Mouse (Mus musculus): Measurements from ENCODE around the gene Ak3. TPM values are rescaled to one million over a fixed set of nuclear protein-coding genes. Genes with fewer than 3 reads are reported as not detected.
"Not testable (repeated sequence)": the region's sequence is repeated elsewhere in the genome, so short reads cannot be mapped to it uniquely, and the experiment has no call there.

Ak3 gene
- polyA plus RNA-seq, 1 experiment from 2014 or later = 83.8 TPM

- Histone ChIP-seq H3K9me3 (ENCODE audit: control insufficient read depth, low read length) (no peaks in the 10 kb centered on the region), H3K4me1 (replicated peaks; ENCODE audit: control insufficient read depth, insufficient read depth, low read length) (no peaks in the 10 kb centered on the region), H3K27ac (ENCODE audit: low read depth, low read length) (no peak overlapping the region), H3K27me3 (ENCODE audit: control insufficient read depth, insufficient read depth, low read length) (no peaks in the 10 kb centered on the region), H3K4me3 (ENCODE audit: low read depth, low read length) (no peak overlapping the region), H3K9ac (ENCODE audit: low read length) (no peak overlapping the region), H3K36me3 (ENCODE audit: control insufficient read depth, insufficient read depth, low read length) (peaks cover 4% of the 10 kb centered on the region; the same call in 1 of the 2 replicates), H3K4me2 (ENCODE audit: low read depth, low read length, severe bottlenecking) (no peak overlapping the region)
- no peak for DNase-seq (ENCODE audit: low spot score)
- WGBS = 94% methylated on average over 5 of the region's 5 CpGs
- no peak for ATAC-seq (replicated peaks; ENCODE audit: low FRiP score)
Measured at GRCm38 (mm10) chr19:29016204-29016765, 31.5 kb downstream of the Ak3 start.

DNA sequence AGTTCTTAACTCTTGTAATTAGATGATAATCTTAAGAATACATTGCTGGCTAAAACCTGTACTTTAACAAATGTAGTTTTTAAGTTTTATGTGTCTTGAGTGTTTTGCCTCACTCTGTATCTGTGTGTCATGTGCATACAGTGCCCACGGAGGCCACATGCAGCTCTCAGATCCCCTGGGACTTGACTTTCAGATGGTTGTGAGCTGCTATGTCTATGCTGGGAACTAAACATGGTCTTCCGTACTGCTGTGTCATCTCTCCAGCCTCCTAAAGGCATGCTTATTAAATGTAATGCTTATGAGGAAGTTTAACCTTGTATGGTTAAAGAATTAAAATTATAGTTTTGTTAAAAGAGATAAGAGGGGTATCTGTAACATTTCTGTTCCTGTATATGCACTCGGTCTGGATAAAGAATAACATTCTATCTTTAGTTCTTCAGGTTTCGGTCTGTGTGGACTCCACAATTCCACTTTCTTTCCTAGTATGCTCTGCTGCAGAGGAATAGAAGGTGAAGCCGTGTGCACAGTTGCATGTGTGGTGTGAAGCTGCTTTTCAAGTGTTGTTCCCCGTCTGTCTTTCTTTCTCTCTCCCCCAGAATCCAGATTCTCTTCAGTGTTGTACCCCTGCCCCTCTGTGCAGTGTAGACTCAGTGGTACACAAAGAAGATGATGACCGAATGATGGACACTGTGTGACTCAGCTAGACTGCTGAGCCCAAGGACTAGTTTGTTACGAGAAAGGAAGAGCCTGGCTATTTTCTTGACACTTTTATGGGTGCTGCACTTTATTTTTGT, 32.2 kb downstream of the Ak3 start:
- no peak for DNase-seq (ENCODE audit: low spot score)
- Histone ChIP-seq H3K27ac (ENCODE audit: low read depth, low read length) (no peak overlapping the region), H3K4me1 (replicated peaks; ENCODE audit: control insufficient read depth, insufficient read depth, low read length) (no peaks in the 10 kb centered on the region), H3K9ac (ENCODE audit: low read length) (no peak overlapping the region), H3K4me3 (ENCODE audit: low read depth, low read length) (no peak overlapping the region), H3K36me3 (ENCODE audit: control insufficient read depth, insufficient read depth, low read length) (peaks cover 4% of the 10 kb centered on the region; the same call in 1 of the 2 replicates), H3K9me3 (ENCODE audit: control insufficient read depth, low read length) (no peaks in the 10 kb centered on the region), H3K27me3 (ENCODE audit: control insufficient read depth, insufficient read depth, low read length) (no peaks in the 10 kb centered on the region), H3K4me2 (ENCODE audit: low read depth, low read length, severe bottlenecking) (no peak overlapping the region)
- ATAC-seq (replicated peaks; ENCODE audit: low FRiP score) = no peak
- 87% methylated on average over 8 of the region's 8 CpGs for WGBS

- H3K4me3 ChIP-seq (ENCODE audit: low read depth, low read length) = no peak overlapping the region
- no peaks in the 10 kb centered on the region for H3K27me3 ChIP-seq (ENCODE audit: control insufficient read depth, insufficient read depth, low read length)
- no peaks in the 10 kb centered on the region for H3K4me1 ChIP-seq (replicated peaks; ENCODE audit: control insufficient read depth, insufficient read depth, low read length)
- H3K4me2 ChIP-seq (ENCODE audit: low read depth, low read length, severe bottlenecking) = no peak overlapping the region
- peaks cover 4% of the 10 kb centered on the region; the same call in 1 of the 2 replicates for H3K36me3 ChIP-seq (ENCODE audit: control insufficient read depth, insufficient read depth, low read length)
- ATAC-seq (replicated peaks; ENCODE audit: low FRiP score) (no peak), DNase-seq (ENCODE audit: low spot score) (no peak)
- no peak overlapping the region for H3K27ac ChIP-seq (ENCODE audit: low read depth, low read length)
- 90% methylated on average over 5 of the region's 5 CpGs for WGBS
- H3K9me3 ChIP-seq (ENCODE audit: control insufficient read depth, low read length) = no peaks in the 10 kb centered on the region
- H3K9ac ChIP-seq (ENCODE audit: low read length) = no peak overlapping the region
Measured at GRCm38 (mm10) chr19:29014466-29015055, 33.2 kb downstream of the Ak3 start.

DNA sequence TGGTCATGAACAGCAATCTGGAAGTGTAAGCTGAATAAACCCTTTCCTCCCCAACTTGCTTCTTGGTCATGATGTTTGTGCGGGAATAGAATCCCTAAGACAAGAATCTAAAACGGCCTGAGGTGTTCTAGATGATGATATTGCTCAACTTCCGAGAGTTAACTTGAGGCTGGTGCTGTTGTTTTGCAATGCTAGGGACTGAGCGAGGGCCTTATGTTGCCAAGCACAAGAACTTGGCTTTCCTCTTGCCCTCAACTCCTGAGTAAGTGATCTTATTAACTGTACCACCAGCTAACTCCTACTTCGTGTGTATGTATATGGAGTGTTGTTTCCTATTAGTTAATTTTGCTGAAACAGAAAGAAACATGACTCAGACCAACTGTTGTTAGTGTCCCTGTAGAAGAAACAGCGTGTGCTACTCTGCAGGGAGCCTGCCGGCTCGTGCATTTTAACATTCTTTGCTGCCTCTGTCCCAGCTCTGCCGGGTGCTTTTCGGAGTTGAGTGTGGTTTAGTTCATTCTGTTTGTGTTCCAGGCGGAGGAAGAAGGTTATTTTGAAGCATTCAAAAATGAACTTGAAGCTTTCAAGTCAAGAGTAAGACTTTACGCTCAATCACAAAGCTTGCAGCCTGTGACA, 36.3 kb downstream of the Ak3 start:
- no peaks in the 10 kb centered on the region for H3K9me3 ChIP-seq (ENCODE audit: control insufficient read depth, low read length)
- 85% methylated on average over 12 of the region's 12 CpGs for WGBS
- no peaks in the 10 kb centered on the region for H3K4me1 ChIP-seq (replicated peaks; ENCODE audit: control insufficient read depth, insufficient read depth, low read length)
- H3K36me3 ChIP-seq (ENCODE audit: control insufficient read depth, insufficient read depth, low read length) = no peaks in the 10 kb centered on the region; the same call in 1 of the 2 replicates
- H3K27me3 ChIP-seq (ENCODE audit: control insufficient read depth, insufficient read depth, low read length) = no peaks in the 10 kb centered on the region
- ATAC-seq (replicated peaks; ENCODE audit: low FRiP score) (no peak), DNase-seq (ENCODE audit: low spot score) (no peak)
- no peak overlapping the region for H3K9ac ChIP-seq (ENCODE audit: low read length)
- no peak overlapping the region for H3K27ac ChIP-seq (ENCODE audit: low read depth, low read length)
- no peak overlapping the region for H3K4me2 ChIP-seq (ENCODE audit: low read depth, low read length, severe bottlenecking)
- H3K4me3 ChIP-seq (ENCODE audit: low read depth, low read length) = no peak overlapping the region

DNA sequence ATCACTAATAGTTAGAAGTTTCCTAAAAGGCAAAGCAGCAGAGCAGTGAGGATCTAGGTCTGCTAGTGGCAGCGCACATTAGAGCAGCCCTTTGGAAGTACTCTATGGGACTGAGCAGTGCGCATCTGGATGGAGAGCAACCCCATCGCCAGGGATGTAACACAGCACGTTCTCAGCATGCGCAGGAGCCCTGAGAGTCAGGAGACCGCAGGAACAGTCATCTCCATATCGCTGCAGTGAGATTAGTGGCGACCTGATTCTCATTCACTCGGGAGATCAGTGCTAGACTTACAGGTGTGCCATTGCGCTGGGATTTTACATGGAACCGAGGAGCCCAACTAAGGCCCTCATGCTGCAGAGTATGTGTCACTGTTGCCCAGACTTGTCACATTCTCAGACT, 38.7 kb downstream of the Ak3 start:
- DNase-seq (ENCODE audit: low spot score) (no peak), ATAC-seq (replicated peaks; ENCODE audit: low FRiP score) (no peak)
- Histone ChIP-seq H3K4me1 (replicated peaks; ENCODE audit: control insufficient read depth, insufficient read depth, low read length) (no peaks in the 10 kb centered on the region), H3K9me3 (ENCODE audit: control insufficient read depth, low read length) (no peaks in the 10 kb centered on the region), H3K36me3 (ENCODE audit: control insufficient read depth, insufficient read depth, low read length) (no peaks in the 10 kb centered on the region; the same call in 1 of the 2 replicates), H3K27me3 (ENCODE audit: control insufficient read depth, insufficient read depth, low read length) (no peaks in the 10 kb centered on the region), H3K9ac (ENCODE audit: low read length) (no peak overlapping the region), H3K4me3 (ENCODE audit: low read depth, low read length) (no peak overlapping the region), H3K27ac (ENCODE audit: low read depth, low read length) (no peak overlapping the region), H3K4me2 (ENCODE audit: low read depth, low read length, severe bottlenecking) (no peak overlapping the region)
- WGBS = 95% methylated on average over 11 of the region's 11 CpGs

- no peaks in the 10 kb centered on the region for H3K27me3 ChIP-seq (ENCODE audit: control insufficient read depth, insufficient read depth, low read length)
- H3K36me3 ChIP-seq (ENCODE audit: control insufficient read depth, insufficient read depth, low read length) = no peaks in the 10 kb centered on the region; the same call in 1 of the 2 replicates
- H3K4me2 ChIP-seq (ENCODE audit: low read depth, low read length, severe bottlenecking) = no peak overlapping the region
- H3K4me3 ChIP-seq (ENCODE audit: low read depth, low read length) = no peak overlapping the region
- H3K9me3 ChIP-seq (ENCODE audit: control insufficient read depth, low read length) = no peaks in the 10 kb centered on the region
- 86% methylated on average over 3 of the region's 3 CpGs for WGBS
- no peak for DNase-seq (ENCODE audit: low spot score)
- H3K9ac ChIP-seq (ENCODE audit: low read length) = no peak overlapping the region
- no peaks in the 10 kb centered on the region for H3K4me1 ChIP-seq (replicated peaks; ENCODE audit: control insufficient read depth, insufficient read depth, low read length)
- no peak for ATAC-seq (replicated peaks; ENCODE audit: low FRiP score)
- H3K27ac ChIP-seq (ENCODE audit: low read depth, low read length) = no peak overlapping the region
Measured at GRCm38 (mm10) chr19:29008069-29008706, 39.6 kb downstream of the Ak3 start.

DNA sequence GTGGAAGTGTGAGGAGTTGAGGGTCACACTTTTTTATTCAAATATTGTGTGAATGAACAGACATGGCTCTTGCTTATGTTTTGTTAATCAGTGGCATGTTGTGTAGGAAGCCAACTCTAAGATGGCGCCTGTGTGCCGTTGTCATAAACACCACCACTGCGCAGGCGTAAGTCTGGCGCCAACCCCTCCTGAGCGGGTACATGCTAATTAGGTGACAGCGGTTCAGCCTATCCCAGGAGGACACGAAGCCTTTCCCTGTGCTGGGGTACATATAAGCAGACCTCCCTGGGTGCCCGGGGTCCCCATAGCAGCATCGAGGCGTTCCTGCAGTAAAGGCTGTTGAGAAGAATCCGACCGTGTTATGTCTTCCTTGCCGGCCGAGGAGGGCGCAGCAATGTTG, 47.4 kb downstream of the Ak3 start:
- not testable (repeated sequence) for H3K9me3 ChIP-seq (ENCODE audit: control insufficient read depth, low read length); H3K4me1 ChIP-seq (replicated peaks; ENCODE audit: control insufficient read depth, insufficient read depth, low read length); H3K4me3 ChIP-seq (ENCODE audit: low read depth, low read length); DNase-seq (ENCODE audit: low spot score); H3K27ac ChIP-seq (ENCODE audit: low read depth, low read length); H3K36me3 ChIP-seq (ENCODE audit: control insufficient read depth, insufficient read depth, low read length); ATAC-seq (replicated peaks; ENCODE audit: low FRiP score); H3K4me2 ChIP-seq (ENCODE audit: low read depth, low read length, severe bottlenecking); H3K27me3 ChIP-seq (ENCODE audit: control insufficient read depth, insufficient read depth, low read length); H3K9ac ChIP-seq (ENCODE audit: low read length)
- WGBS = 96% methylated on average over 16 of the region's 16 CpGs

DNA sequence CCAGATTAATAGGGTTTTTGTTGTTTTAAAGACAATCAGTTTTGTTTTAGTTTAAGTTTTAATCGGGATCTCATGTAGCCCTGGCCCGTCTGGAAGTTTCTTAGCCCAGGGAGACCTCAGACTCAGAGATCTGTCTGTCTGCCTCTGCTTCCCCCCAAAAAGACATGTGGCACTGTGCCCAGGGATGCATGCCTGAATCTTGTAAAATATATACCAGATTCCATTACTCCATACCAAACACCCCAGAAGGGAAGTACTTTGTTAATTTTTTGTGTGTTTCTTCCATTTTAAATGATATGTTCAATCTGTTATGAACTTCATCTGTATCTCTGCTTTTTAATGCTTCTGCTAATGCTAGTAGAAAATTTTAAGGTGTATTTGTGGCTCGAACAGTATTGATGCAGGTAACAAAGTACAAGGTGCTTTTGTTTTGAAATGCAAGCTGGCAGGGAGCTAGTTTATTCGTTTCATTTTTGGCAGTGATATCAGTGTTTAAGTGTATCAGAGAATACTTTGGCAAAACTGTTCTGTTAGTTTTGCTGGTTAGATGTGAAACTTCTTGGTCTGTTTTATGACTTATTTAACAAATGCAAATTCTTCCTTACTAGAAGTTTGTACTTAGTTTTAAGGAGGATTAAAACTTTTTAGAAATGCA, 49.7 kb downstream of the Ak3 start:
- Histone ChIP-seq H3K36me3 (ENCODE audit: control insufficient read depth, insufficient read depth, low read length) (peaks cover 2% of the 10 kb centered on the region; the same call in 1 of the 2 replicates), H3K4me1 (replicated peaks; ENCODE audit: control insufficient read depth, insufficient read depth, low read length) (no peaks in the 10 kb centered on the region), H3K4me3 (ENCODE audit: low read depth, low read length) (no peak overlapping the region), H3K27me3 (ENCODE audit: control insufficient read depth, insufficient read depth, low read length) (no peaks in the 10 kb centered on the region), H3K9ac (ENCODE audit: low read length) (no peak overlapping the region), H3K9me3 (ENCODE audit: control insufficient read depth, low read length) (no peaks in the 10 kb centered on the region), H3K4me2 (ENCODE audit: low read depth, low read length, severe bottlenecking) (no peak overlapping the region), H3K27ac (ENCODE audit: low read depth, low read length) (no peak overlapping the region)
- ATAC-seq (replicated peaks; ENCODE audit: low FRiP score) (no peak), DNase-seq (ENCODE audit: low spot score) (no peak)
- WGBS = 91% methylated on average over 4 of the region's 4 CpGs

Data from forebrain, embryonic 11.5 days (tissue).